Mouse (Mus musculus) hindbrain, embryonic 12.5 days (tissue): ENCODE data around the gene B4galt5. TPM values are rescaled to one million over a fixed set of nuclear protein-coding genes. Genes with fewer than 3 reads are reported as not detected.

Experiments used
- ATAC-seq: fragments of 200-750 bp; cut with Nextera tagmentation; 2 replicates; pipeline ENCODE4 v1.8.0; 2017; ENCODE audit warnings: moderate TSS enrichment; ENCODE audit not compliant: low FRiP score
- H3K27ac ChIP-seq: fragments of 300-500 bp; sonication (generic); 2 replicates; pipeline ENCODE4 v1.5.1; 2016; ENCODE audit warnings: mild to moderate bottlenecking
- H3K27me3 ChIP-seq: fragments of 300-500 bp; sonication (generic); 2 replicates; pipeline ENCODE4 v1.6.1; 2016; ENCODE audit warnings: mild to moderate bottlenecking
- H3K36me3 ChIP-seq: fragments of 300-500 bp; sonication (generic); 2 replicates; pipeline ENCODE4 v1.6.1; 2016; ENCODE audit warnings: mild to moderate bottlenecking
- H3K4me1 ChIP-seq: fragments of 300-500 bp; sonication (generic); 2 replicates; pipeline ENCODE4 v1.6.1; 2016
- H3K4me2 ChIP-seq: fragments of 300-500 bp; sonication (generic); replicated peaks from 2 replicates; pipeline ENCODE4 v1.6.1; 2016; ENCODE audit warnings: mild to moderate bottlenecking
- H3K4me3 ChIP-seq: fragments of 300-500 bp; sonication (generic); 2 replicates; pipeline ENCODE4 v1.5.1; 2016; ENCODE audit warnings: mild to moderate bottlenecking
- H3K9ac ChIP-seq: fragments of 300-500 bp; sonication (generic); 2 replicates; pipeline ENCODE4 v1.6.1; 2016; ENCODE audit warnings: mild to moderate bottlenecking, moderate library complexity
- H3K9me3 ChIP-seq: fragments of 300-500 bp; sonication (generic); replicated peaks from 2 replicates; pipeline ENCODE4 v1.6.1; 2016; ENCODE audit warnings: mild to moderate bottlenecking
- WGBS: fragments of 180-500 bp; shearing (Covaris S2); methylation state at CpG from one replicate; pipeline ENCODE4 v1.1.7; 2016; 5-methylcytosine and 5-hydroxymethylcytosine counted together
- polyA plus RNA-seq: library from polyadenylated mRNA; unstranded; fragments of >200 nt; fragmentation: Nextera tagmentation; extraction: Ambion mirVana; gene quantifications from 2 replicates; pipeline ENCODE4 v1.2.1, GENCODE M21; 2016

B4galt5 gene
- polyA plus RNA-seq, 1 experiment from 2014 or later, result 19.3 TPM

DNA sequence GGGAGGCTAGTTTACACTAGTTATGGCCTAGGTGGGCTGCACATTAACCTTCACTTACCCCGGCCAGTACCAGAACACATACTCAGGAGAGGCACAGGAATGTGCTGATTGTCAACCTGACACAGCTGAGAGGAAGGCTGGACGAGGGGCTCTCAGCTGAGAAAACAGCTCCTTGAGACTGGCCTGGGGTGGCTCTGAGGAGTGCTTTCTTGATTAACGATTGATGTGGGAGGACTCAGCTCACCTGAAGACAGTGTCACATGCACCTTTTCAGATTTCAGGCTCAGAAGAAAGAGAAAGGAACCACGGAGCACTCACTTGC, 42.7 kb downstream of the B4galt5 start:
- H3K4me3 ChIP-seq, result no peak overlapping the region
- WGBS, result 84% methylated on average over 4 of the region's 4 CpGs
- peaks cover 10% of the 10 kb centered on the region for H3K4me1 ChIP-seq
- H3K27ac ChIP-seq, result no peak overlapping the region
- no peaks in the 10 kb centered on the region for H3K27me3 ChIP-seq
- peaks cover 28% of the 10 kb centered on the region for H3K36me3 ChIP-seq
- H3K4me2 ChIP-seq, result no peak overlapping the region
- ATAC-seq, result no peak
- H3K9me3 ChIP-seq, result no peaks in the 10 kb centered on the region
- no peak overlapping the region for H3K9ac ChIP-seq

DNA sequence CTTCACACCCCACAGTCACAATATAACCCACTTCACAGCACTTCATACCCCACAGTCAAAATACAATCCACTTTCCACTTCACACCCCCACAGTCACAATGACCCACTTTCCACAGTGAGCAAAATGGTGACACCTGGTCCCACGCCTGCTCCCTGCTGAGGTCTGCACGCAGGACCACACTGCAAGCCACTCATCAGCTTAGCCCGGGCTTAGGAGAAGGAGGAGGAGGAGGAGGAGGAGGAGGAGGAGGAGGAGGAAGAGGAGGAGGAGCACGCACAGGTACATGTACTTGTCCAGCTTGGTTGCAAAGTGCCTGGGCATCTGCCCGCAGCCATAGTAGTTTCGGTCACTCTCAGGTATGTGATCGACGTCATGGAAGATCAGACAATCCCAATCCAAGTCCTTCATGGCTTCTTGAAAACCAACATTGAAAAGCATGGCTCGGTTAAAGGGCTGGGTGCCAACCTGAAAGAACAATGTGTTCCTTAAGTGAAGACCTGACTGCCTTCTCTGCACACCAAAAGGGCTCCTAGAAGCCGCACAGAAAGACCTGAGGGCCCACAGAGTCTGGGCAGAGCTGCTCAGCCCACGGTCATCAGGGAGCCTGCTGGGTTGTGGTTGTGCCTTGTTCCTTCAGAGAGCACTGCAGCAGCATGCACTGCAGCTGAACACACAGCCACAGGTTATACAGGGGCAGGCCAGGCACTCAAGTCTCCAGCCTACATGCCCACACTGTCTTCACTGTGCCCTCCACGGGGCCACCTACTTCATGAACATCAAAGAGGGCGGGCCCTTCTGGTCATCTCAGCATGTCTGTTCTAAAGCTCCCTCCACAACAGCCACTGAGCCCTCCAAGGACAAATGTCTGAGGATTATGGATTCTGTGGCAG, 43.4 kb downstream of the B4galt5 start:
- Histone ChIP-seq H3K9me3 (no peaks in the 10 kb centered on the region), H3K27ac (no peak overlapping the region), H3K4me3 (no peak overlapping the region), H3K4me2 (no peak overlapping the region), H3K9ac (no peak overlapping the region), H3K27me3 (no peaks in the 10 kb centered on the region), H3K36me3 (peaks cover 33% of the 10 kb centered on the region), H3K4me1 (peaks cover 10% of the 10 kb centered on the region)
- WGBS, result 91% methylated on average over 12 of the region's 13 CpGs
- no peak for ATAC-seq

DNA sequence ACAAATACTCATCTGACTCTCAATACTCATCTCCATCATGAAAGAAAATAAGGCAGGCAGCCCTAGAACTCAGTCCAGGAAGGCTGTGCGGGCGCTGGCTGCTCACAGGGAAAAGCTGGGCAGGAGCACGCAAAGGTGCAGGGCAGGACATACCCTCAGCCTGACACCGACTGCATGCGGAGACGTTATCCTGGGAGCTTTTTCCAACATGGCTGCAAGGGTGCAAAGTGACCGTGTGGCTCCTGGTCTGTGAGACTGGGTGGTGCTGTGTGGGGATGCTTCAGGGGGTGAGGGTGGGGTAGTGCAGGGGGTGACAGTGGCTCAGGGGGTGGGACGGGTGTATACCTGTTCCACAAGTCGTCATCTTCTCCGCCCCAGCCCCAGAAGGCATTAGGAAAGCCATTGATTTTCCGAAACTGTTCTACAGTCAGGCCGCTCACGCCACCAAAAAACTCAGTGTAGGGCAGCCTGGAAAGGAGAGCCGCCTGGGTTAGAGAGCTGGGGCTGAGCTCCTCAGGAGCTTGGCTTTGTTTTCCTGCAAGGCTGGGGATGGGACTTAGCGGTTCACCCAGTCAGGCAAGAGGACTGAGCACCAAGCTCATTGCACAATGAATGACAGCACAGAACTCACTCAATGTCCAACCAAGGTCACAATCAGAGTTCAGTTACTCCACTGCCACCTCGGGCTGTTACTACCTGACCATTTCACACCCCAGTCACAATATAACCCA, 44.2 kb downstream of the B4galt5 start:
- no peak overlapping the region for H3K4me2 ChIP-seq
- ATAC-seq, result no peak
- H3K4me1 ChIP-seq, result peaks cover 15% of the 10 kb centered on the region
- no peak overlapping the region for H3K27ac ChIP-seq
- peaks cover 33% of the 10 kb centered on the region for H3K36me3 ChIP-seq
- H3K9ac ChIP-seq, result no peak overlapping the region
- no peaks in the 10 kb centered on the region for H3K27me3 ChIP-seq
- H3K4me3 ChIP-seq, result no peak overlapping the region
- 89% methylated on average over 16 of the region's 16 CpGs for WGBS
- H3K9me3 ChIP-seq, result no peaks in the 10 kb centered on the region

DNA sequence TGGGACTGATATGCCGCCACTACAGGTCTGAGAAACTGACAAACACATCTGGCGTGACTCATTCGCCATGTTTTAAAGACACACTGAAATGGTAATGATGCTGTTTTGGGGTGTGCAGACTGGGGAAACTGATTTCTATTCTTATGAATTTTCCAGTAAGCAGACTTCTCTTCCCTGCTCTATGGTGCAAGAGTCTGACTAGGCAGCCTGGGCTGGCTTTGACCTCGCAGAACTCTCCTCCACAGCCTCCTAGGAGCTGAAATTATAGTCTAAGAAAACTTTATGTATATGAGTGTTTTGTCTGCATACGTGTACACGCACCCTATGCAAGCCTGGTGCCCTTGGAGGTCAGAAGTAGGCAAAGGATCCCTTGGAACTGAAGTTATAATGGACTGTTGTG, 45.2 kb downstream of the B4galt5 start:
- Histone ChIP-seq H3K27me3 (no peaks in the 10 kb centered on the region), H3K9me3 (no peaks in the 10 kb centered on the region), H3K4me1 (peaks cover 25% of the 10 kb centered on the region), H3K9ac (no peak overlapping the region), H3K36me3 (peaks cover 28% of the 10 kb centered on the region), H3K4me3 (no peak overlapping the region), H3K4me2 (no peak overlapping the region), H3K27ac (no peak overlapping the region)
- ATAC-seq, result no peak
- WGBS, result 88% methylated on average over 6 of the region's 6 CpGs

DNA sequence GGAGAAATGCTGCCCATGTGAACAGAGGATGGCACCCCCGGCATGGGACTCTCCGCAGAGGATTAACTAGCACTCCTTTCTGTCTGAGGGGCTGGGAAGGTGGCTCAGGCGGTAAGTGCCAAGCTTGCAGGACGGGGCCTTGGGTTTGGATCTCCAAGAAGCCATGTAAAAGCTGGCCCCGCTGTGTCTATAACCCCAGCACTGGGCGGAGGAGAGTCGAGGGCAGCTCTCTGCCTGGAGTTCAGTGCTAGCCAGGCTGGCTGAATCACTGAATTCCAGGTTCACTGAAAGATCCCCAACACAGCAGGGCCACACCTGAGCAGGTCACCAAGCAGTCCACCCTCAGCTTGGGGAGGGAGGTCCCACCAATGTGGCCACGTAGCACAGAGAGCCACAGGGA, 45.8 kb downstream of the B4galt5 start:
- WGBS, result 89% methylated on average over 8 of the region's 8 CpGs
- H3K4me3 ChIP-seq, result no peak overlapping the region
- ATAC-seq, result no peak

DNA sequence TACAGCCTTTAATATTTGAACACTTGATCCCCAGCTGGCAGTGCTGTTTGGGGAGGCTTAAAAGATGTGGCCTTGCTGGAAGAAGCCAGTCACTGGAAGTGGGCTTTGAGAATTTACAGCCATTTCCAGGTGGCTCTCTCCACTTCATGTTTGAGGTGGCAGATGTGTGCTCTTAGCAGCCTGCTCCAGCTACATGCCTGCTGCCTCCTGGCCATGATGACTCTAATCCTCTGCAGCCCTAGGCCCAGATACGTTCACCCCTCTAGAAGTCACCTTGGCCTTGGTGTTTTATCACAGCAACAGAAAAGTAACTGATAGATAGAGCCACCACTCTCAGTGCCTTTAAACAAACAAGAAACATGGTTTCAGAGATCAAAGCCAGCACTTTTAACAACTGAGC, 46.3 kb downstream of the B4galt5 start:
- no peak for ATAC-seq
- H3K4me1 ChIP-seq, result peaks cover 27% of the 10 kb centered on the region
- no peaks in the 10 kb centered on the region for H3K9me3 ChIP-seq
- H3K4me2 ChIP-seq, result no peak overlapping the region
- H3K9ac ChIP-seq, result no peak overlapping the region
- H3K27me3 ChIP-seq, result no peaks in the 10 kb centered on the region
- H3K4me3 ChIP-seq, result no peak overlapping the region
- no peak overlapping the region for H3K27ac ChIP-seq
- peaks cover 24% of the 10 kb centered on the region for H3K36me3 ChIP-seq
- WGBS, result 83% methylated on average over 1 of the region's 1 CpGs

More for the DNA sequence above, 45.8 kb downstream of the B4galt5 start:
- Histone ChIP-seq H3K9ac (no peak overlapping the region), H3K27ac (no peak overlapping the region), H3K27me3 (no peaks in the 10 kb centered on the region), H3K9me3 (no peaks in the 10 kb centered on the region), H3K36me3 (peaks cover 24% of the 10 kb centered on the region), H3K4me2 (no peak overlapping the region), H3K4me1 (peaks cover 30% of the 10 kb centered on the region)

DNA sequence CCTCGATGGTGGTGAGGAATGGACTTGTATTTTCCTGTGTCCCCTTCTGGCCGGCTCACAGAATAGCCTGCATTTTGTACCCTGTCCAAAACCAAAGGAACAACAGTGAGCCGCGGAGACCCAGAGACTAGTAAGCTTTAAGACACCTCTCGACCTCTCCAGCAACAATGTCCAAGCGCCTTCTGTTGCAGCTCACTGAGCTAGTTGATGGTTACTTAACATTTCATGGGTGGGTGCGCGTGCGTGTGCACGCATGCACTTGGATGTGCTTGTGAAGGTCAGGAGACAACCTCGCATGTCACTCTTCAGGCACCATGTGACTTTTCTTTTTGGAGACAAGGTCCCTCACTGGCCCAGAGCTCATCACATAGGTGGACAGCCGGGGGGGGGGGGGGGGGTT, 47.0 kb downstream of the B4galt5 start:
- H3K9me3 ChIP-seq, result no peaks in the 10 kb centered on the region
- no peak for ATAC-seq
- no peak overlapping the region for H3K27ac ChIP-seq
- 89% methylated on average over 12 of the region's 12 CpGs for WGBS
- H3K9ac ChIP-seq, result no peak overlapping the region
- H3K27me3 ChIP-seq, result no peaks in the 10 kb centered on the region
- H3K4me2 ChIP-seq, result no peak overlapping the region
- peaks cover 23% of the 10 kb centered on the region for H3K4me1 ChIP-seq
- H3K36me3 ChIP-seq, result peaks cover 24% of the 10 kb centered on the region
- H3K4me3 ChIP-seq, result no peak overlapping the region

DNA sequence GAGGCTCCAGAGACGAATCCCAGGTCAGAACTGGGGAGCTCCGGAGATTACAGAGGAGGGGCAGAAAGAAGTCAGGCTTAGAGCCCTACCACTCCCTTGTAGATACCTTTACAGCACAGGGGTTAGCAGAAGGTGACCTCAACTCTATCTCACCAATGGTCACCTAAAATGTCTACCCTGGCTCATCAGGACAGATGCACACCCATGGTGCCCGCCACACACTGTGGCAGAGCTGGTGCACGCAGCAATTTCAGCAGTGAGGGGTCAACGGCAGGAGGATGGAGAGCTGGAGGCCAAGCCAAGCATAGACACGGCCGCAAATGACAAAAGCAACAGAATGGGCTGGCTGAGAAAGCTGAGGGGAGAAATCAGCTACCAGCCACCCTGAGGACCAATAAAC, 47.4 kb downstream of the B4galt5 start:
- Histone ChIP-seq H3K9me3 (no peaks in the 10 kb centered on the region), H3K4me1 (peaks cover 21% of the 10 kb centered on the region), H3K36me3 (peaks cover 23% of the 10 kb centered on the region), H3K27me3 (no peaks in the 10 kb centered on the region), H3K9ac (no peak overlapping the region), H3K27ac (no peak overlapping the region), H3K4me2 (no peak overlapping the region), H3K4me3 (no peak overlapping the region)
- ATAC-seq, result no peak
- WGBS, result 93% methylated on average over 7 of the region's 7 CpGs

DNA sequence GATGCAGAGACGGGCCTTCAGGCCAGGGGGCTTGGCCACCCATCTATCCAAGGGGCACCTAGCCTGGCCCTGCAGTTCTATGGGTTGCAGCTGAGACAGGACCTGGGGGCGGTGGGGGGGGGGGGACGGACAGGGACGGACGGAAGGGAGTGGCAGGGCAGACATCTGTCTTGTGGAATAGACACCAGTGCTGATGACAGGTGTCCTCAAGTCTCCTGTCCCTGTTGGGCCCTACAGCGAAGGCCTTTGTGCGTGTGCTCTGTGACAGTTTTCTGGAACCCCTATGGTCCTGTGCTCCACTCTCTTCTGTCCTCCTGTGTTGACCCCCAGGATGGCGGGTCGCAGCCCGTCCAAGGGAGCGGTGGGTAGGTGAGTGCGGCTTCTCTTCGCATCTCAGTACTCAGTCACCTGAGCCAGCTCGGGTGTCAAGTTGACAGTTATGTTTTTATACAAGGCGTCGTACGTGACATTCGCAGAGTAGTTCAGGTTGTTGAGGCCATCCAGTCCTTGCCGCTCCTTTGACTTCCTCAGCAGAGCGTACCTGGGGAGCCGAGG, 48.0 kb downstream of the B4galt5 start:
- 91% methylated on average over 21 of the region's 21 CpGs for WGBS
- H3K4me3 ChIP-seq, result no peak overlapping the region
- peaks cover 21% of the 10 kb centered on the region for H3K4me1 ChIP-seq
- no peak for ATAC-seq
- peaks cover 20% of the 10 kb centered on the region for H3K36me3 ChIP-seq
- no peaks in the 10 kb centered on the region for H3K27me3 ChIP-seq
- no peaks in the 10 kb centered on the region for H3K9me3 ChIP-seq
- H3K4me2 ChIP-seq, result no peak overlapping the region
- no peak overlapping the region for H3K9ac ChIP-seq
- H3K27ac ChIP-seq, result no peak overlapping the region

DNA sequence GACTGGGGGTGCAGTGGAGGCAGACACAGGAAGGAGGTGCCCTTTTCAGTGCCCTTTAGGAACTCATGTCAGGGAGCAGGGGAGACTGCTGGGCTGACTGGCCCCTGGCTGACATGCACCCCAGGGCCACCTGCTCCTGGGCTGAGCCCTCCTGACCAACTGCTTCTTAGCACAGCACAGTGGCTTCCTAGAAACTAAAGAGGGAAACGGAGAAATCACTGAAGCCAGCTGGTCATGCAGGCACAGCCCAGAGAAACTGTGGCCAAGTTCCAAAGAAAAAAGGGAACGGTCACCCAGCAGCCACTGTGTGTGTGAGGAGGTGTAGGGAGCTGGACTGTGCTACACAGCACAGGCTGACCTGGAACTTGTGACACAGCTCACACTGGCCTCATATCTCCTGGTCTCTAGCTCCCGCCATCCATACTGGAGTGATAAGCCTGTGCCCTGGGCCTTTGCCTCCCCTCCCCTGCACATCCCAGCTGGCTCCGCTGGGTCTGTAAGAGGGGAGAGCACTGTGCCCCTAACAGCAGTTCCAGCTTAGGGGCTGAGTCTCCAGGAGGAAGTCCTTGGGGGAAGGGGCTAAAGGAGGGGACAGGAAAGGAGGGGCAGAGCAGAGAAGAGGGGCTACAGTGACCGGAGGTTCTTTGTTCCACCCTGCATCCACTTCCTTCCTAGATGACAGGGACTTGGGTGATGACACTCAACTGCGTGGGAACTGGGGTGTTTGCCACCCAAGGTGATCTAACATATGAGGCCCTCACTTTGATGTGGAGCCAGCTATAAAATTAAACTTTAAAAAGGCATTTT, 48.9 kb downstream of the B4galt5 start:
- H3K4me1 ChIP-seq, result peaks cover 21% of the 10 kb centered on the region
- WGBS, result 73% methylated on average over 6 of the region's 6 CpGs
- H3K9me3 ChIP-seq, result no peaks in the 10 kb centered on the region
- no peak overlapping the region for H3K4me2 ChIP-seq
- H3K4me3 ChIP-seq, result no peak overlapping the region
- peak overlapping the region; percentile 68 for H3K27ac ChIP-seq
- peak; percentile 24 for ATAC-seq
- peaks cover 20% of the 10 kb centered on the region for H3K36me3 ChIP-seq
- H3K9ac ChIP-seq, result no peak overlapping the region
- no peaks in the 10 kb centered on the region for H3K27me3 ChIP-seq

DNA sequence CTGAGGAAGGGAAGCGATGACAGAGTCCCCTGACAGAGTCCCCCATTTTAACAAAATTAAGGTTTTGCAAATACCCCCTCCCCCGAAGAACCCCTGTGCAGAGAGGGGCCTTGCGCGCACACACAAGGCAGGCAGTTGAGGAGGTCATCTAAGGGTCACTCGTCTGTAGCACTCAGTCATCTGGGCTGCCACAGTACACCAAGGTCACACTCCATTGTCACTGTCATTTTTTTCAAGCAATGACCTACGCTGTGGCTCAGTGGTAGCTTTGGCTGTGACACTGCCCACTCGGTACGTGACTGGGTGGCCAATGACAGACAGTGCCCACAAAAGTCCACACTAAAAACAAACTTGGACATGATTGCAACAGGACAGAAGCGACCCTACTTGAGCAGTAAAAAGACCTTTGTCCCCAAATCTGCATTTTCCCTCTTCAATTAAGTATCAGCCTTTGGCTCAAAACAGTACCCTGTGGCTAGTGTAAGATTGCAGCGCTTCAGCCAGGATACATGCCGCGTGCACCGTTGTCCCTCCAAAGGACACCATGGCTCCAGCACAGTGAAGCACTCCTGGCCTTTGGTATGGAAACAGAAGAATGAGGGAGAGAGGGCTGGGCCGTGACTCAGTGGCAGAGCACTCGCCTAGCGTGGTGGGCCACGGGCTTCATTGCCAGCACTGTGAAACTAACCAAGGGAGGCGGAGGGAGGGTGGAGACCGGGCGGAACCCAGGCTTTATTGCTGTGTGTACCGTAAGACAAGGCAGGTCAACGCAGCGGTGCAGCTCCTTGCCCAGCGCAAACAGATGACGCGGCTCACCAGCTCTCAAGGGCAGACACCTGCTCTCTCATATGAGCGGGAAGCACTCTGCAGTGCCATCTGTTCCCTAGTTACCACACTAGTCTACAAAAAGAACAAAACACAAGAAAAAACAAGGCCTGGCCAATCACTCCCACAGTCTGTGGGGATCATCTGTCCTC, 50.0 kb downstream of the B4galt5 start:
- H3K9ac ChIP-seq, result no peak overlapping the region
- 57% methylated on average over 27 of the region's 27 CpGs for WGBS
- H3K27ac ChIP-seq, result peak overlapping the region; percentile 68
- no peak overlapping the region for H3K4me2 ChIP-seq
- ATAC-seq, result peak; percentile 62
- peaks cover 25% of the 10 kb centered on the region for H3K4me1 ChIP-seq
- no peaks in the 10 kb centered on the region for H3K27me3 ChIP-seq
- H3K4me3 ChIP-seq, result no peak overlapping the region
- peaks cover 16% of the 10 kb centered on the region for H3K36me3 ChIP-seq
- H3K9me3 ChIP-seq, result no peaks in the 10 kb centered on the region
